Mouse (Mus musculus): ENCODE data around the gene Dip2b.

- TF ChIP-seq POLR2A (IDR thresholded peaks at IDR 0.05; ENCODE audit: extremely low read depth, insufficient read depth, low read length) = no peak
- no peak for TF ChIP-seq CTCF (IDR thresholded peaks at IDR 0.05; ENCODE audit: extremely low read depth, insufficient read depth, low read length)
Observed at GRCm38 (mm10) chr15:100210013-100210412, 171.5 kb downstream of the Dip2b start.
